Mouse (Mus musculus): ENCODE measurements at regions not wholly inside any gene's neighbourhood (a gene's known extent, or its start where the extent isn't known, plus 50 kb on each side); places are given as distances from the start of the nearest gene placed in this dataset.

- Histone ChIP-seq H3K27ac (ENCODE audit: control insufficient read depth, insufficient read depth, low read depth, low read length, poor library complexity) (no peak overlapping the region), H3K4me3 (replicated peaks; ENCODE audit: control insufficient read depth, low read depth, low read length) (no peak overlapping the region), H3K4me1 (ENCODE audit: control insufficient read depth, insufficient read depth, low read length) (no peaks in the 10 kb centered on the region)
- 77% methylated on average over 4 of the region's 4 CpGs for WGBS
- no peak for TF ChIP-seq CTCF (IDR thresholded peaks at IDR 0.05; ENCODE audit: control insufficient read depth, insufficient read depth, low read length)
- no peak for TF ChIP-seq POLR2A (IDR thresholded peaks at IDR 0.05; ENCODE audit: borderline replicate concordance, control insufficient read depth, low read depth, low read length)
Observed at GRCm38 (mm10) chr3:143750128-143750527, 454.9 kb downstream of the Lmo4 start.

- Histone ChIP-seq H3K4me3 (replicated peaks; ENCODE audit: control insufficient read depth, low read depth, low read length) (no peak overlapping the region), H3K4me1 (ENCODE audit: control insufficient read depth, insufficient read depth, low read length) (no peaks in the 10 kb centered on the region), H3K27ac (ENCODE audit: control insufficient read depth, insufficient read depth, low read depth, low read length, poor library complexity) (no peak overlapping the region)
- WGBS, result 84% methylated on average over 7 of the region's 7 CpGs
- no peak for TF ChIP-seq POLR2A (IDR thresholded peaks at IDR 0.05; ENCODE audit: borderline replicate concordance, control insufficient read depth, low read depth, low read length)
- no peak for TF ChIP-seq CTCF (IDR thresholded peaks at IDR 0.05; ENCODE audit: control insufficient read depth, insufficient read depth, low read length)
Observed at GRCm38 (mm10) chr3:143743649-143744048, 461.4 kb downstream of the Lmo4 start.

GRCm38 (mm10) chr3:143742786-143743571, 462.0 kb downstream of the Lmo4 start:
- no peaks in the 10 kb centered on the region for H3K4me1 ChIP-seq (ENCODE audit: control insufficient read depth, insufficient read depth, low read length)
- TF ChIP-seq POLR2A (IDR thresholded peaks at IDR 0.05; ENCODE audit: borderline replicate concordance, control insufficient read depth, low read depth, low read length), result no peak
- no peak for TF ChIP-seq CTCF (IDR thresholded peaks at IDR 0.05; ENCODE audit: control insufficient read depth, insufficient read depth, low read length)
- WGBS, result 79% methylated on average over 17 of the region's 17 CpGs
- H3K4me3 ChIP-seq (replicated peaks; ENCODE audit: control insufficient read depth, low read depth, low read length), result no peak overlapping the region
- no peak overlapping the region for H3K27ac ChIP-seq (ENCODE audit: control insufficient read depth, insufficient read depth, low read depth, low read length, poor library complexity)

- Histone ChIP-seq H3K4me1 (ENCODE audit: control insufficient read depth, insufficient read depth, low read length) (no peaks in the 10 kb centered on the region), H3K27ac (ENCODE audit: control insufficient read depth, insufficient read depth, low read depth, low read length, poor library complexity) (no peak overlapping the region), H3K4me3 (replicated peaks; ENCODE audit: control insufficient read depth, low read depth, low read length) (no peak overlapping the region)
- TF ChIP-seq CTCF (IDR thresholded peaks at IDR 0.05; ENCODE audit: control insufficient read depth, insufficient read depth, low read length) (no peak), POLR2A (IDR thresholded peaks at IDR 0.05; ENCODE audit: borderline replicate concordance, control insufficient read depth, low read depth, low read length) (no peak)
- WGBS, result 83% methylated on average over 3 of the region's 3 CpGs
Observed at GRCm38 (mm10) chr3:143738676-143739075, 466.3 kb downstream of the Lmo4 start.

GRCm38 (mm10) chr3:143737844-143738243, 467.2 kb downstream of the Lmo4 start:
- H3K4me3 ChIP-seq (replicated peaks; ENCODE audit: control insufficient read depth, low read depth, low read length), result no peak overlapping the region
- no peaks in the 10 kb centered on the region for H3K4me1 ChIP-seq (ENCODE audit: control insufficient read depth, insufficient read depth, low read length)
- no peak for TF ChIP-seq CTCF (IDR thresholded peaks at IDR 0.05; ENCODE audit: control insufficient read depth, insufficient read depth, low read length)
- TF ChIP-seq POLR2A (IDR thresholded peaks at IDR 0.05; ENCODE audit: borderline replicate concordance, control insufficient read depth, low read depth, low read length), result no peak
- no peak overlapping the region for H3K27ac ChIP-seq (ENCODE audit: control insufficient read depth, insufficient read depth, low read depth, low read length, poor library complexity)
- WGBS, result 58% methylated on average over 6 of the region's 6 CpGs

- TF ChIP-seq CTCF (IDR thresholded peaks at IDR 0.05; ENCODE audit: control insufficient read depth, insufficient read depth, low read length), result no peak
- no peak for TF ChIP-seq POLR2A (IDR thresholded peaks at IDR 0.05; ENCODE audit: borderline replicate concordance, control insufficient read depth, low read depth, low read length)
- WGBS, result 63% methylated on average over 6 of the region's 6 CpGs
- Histone ChIP-seq H3K4me1 (ENCODE audit: control insufficient read depth, insufficient read depth, low read length) (no peaks in the 10 kb centered on the region), H3K4me3 (replicated peaks; ENCODE audit: control insufficient read depth, low read depth, low read length) (no peak overlapping the region), H3K27ac (ENCODE audit: control insufficient read depth, insufficient read depth, low read depth, low read length, poor library complexity) (no peak overlapping the region)
Observed at GRCm38 (mm10) chr3:143736651-143737398, 468.2 kb downstream of the Lmo4 start.

- Histone ChIP-seq H3K27ac (ENCODE audit: control insufficient read depth, insufficient read depth, low read depth, low read length, poor library complexity) (no peak overlapping the region), H3K4me1 (ENCODE audit: control insufficient read depth, insufficient read depth, low read length) (no peaks in the 10 kb centered on the region), H3K4me3 (replicated peaks; ENCODE audit: control insufficient read depth, low read depth, low read length) (no peak overlapping the region)
- no peak for TF ChIP-seq CTCF (IDR thresholded peaks at IDR 0.05; ENCODE audit: control insufficient read depth, insufficient read depth, low read length)
- TF ChIP-seq POLR2A (IDR thresholded peaks at IDR 0.05; ENCODE audit: borderline replicate concordance, control insufficient read depth, low read depth, low read length), result no peak
- 71% methylated on average over 2 of the region's 2 CpGs for WGBS
Observed at GRCm38 (mm10) chr3:143734791-143735190, 470.2 kb downstream of the Lmo4 start.

GRCm38 (mm10) chr3:143732966-143733725, 471.9 kb downstream of the Lmo4 start:
- Histone ChIP-seq H3K4me3 (replicated peaks; ENCODE audit: control insufficient read depth, low read depth, low read length) (no peak overlapping the region), H3K27ac (ENCODE audit: control insufficient read depth, insufficient read depth, low read depth, low read length, poor library complexity) (no peak overlapping the region), H3K4me1 (ENCODE audit: control insufficient read depth, insufficient read depth, low read length) (no peaks in the 10 kb centered on the region; the same call in 1 of the 2 replicates)
- WGBS, result 75% methylated on average over 8 of the region's 8 CpGs
- TF ChIP-seq CTCF (IDR thresholded peaks at IDR 0.05; ENCODE audit: control insufficient read depth, insufficient read depth, low read length), result no peak
- no peak for TF ChIP-seq POLR2A (IDR thresholded peaks at IDR 0.05; ENCODE audit: borderline replicate concordance, control insufficient read depth, low read depth, low read length)
